In genomic region chr11:101972651-101973050, GRCm38 (mm10) we compare ENCODE assay signal across 23 mouse cellular contexts. TPM values are rescaled to one million over a fixed set of nuclear protein-coding genes. Genes with fewer than 3 reads are reported as not detected.
"Had no signal": no experiment of that assay in that cellular context is flagged by ENCODE, and none has a peak within 500 bp of the region (broad histone marks: within the 10 kb centered on the region; RNA-seq: fewer than 3 reads in every experiment).

No protein-coding gene starts in this region.

- H3K9me3 ChIP-seq: liver, embryonic 13.5 days; midbrain, embryonic 15.5 days; neural tube, embryonic 13.5 days; stomach, embryonic 15.5 days had no signal

- H3K27me3 ChIP-seq: midbrain, embryonic 15.5 days; stomach, embryonic 15.5 days had no signal

- H3K4me1 ChIP-seq: liver, embryonic 13.5 days; midbrain, embryonic 15.5 days; stomach, embryonic 15.5 days had no signal

- DNase-seq: kidney, adult 18-20 months; kidney, postnatal 10 days; liver, embryonic 13.5 days; lung, embryonic 14.5 days; lung, postnatal 14 days; retina, postnatal 1 day; thymus, adult 2 months; thymus, postnatal 25 days had no signal

- H3K9ac ChIP-seq: liver, embryonic 13.5 days; lung, embryonic 14.5 days; midbrain, embryonic 15.5 days; neural tube, embryonic 13.5 days; stomach, embryonic 15.5 days had no signal

- H3K36me3 ChIP-seq: midbrain, embryonic 15.5 days; stomach, embryonic 15.5 days had no signal

- ATAC-seq: midbrain, embryonic 15.5 days had no signal

- H3K4me3 ChIP-seq: left cerebral cortex, adult 2 months; liver, embryonic 13.5 days; midbrain, embryonic 15.5 days; neural tube, embryonic 13.5 days; stomach, embryonic 15.5 days had no signal

- H3K4me2 ChIP-seq: liver, embryonic 13.5 days; lung, embryonic 14.5 days; midbrain, embryonic 11.5 days; midbrain, embryonic 15.5 days; neural tube, embryonic 13.5 days; stomach, embryonic 15.5 days had no signal

- H3K27ac ChIP-seq: left cerebral cortex, adult 2 months; liver, embryonic 13.5 days; midbrain, embryonic 15.5 days; neural tube, embryonic 13.5 days; stomach, embryonic 15.5 days had no signal

RNA-seq across cellular contexts. Expression of gene Sost, which starts 5.8 kb away (rescaled TPM):
- total RNA-seq: layer of hippocampus, postnatal 14 days; left cerebral cortex, adult 2 months; left cerebral cortex, postnatal 14 days; megakaryocyte, adult 5-6 weeks had no signal
- polyA plus RNA-seq: intestine, embryonic 14.5 days; large intestine, adult 2 months; lung, embryonic 14.5 days; midbrain, embryonic 11.5 days; midbrain, embryonic 15.5 days had no signal

RNA-seq across cellular contexts. Expression of gene Cfap97d1, which starts 11.4 kb away (rescaled TPM):
- total RNA-seq: layer of hippocampus, adult 8-10 months; layer of hippocampus, postnatal 14 days; left cerebral cortex, adult 2 months; left cerebral cortex, postnatal 14 days; megakaryocyte, adult 5-6 weeks had no signal
- polyA plus RNA-seq: intestine, embryonic 14.5 days; kidney, embryonic 14.5 days; large intestine, adult 2 months; limb, embryonic 11.5 days; liver, embryonic 13.5 days; lung, embryonic 14.5 days; midbrain, embryonic 11.5 days; midbrain, embryonic 15.5 days; neural tube, embryonic 13.5 days; spleen, adult 2 months; stomach, embryonic 15.5 days; thymus, adult 2 months; urinary bladder, adult 2 months had no signal

RNA-seq across cellular contexts. Expression of gene Mpp3, which starts 55.6 kb away (rescaled TPM):
- total RNA-seq: megakaryocyte, adult 5-6 weeks had no signal
